Mouse (Mus musculus) forebrain, embryonic 16.5 days (tissue): Measurements from ENCODE around the gene En2. TPM values are rescaled to one million over a fixed set of nuclear protein-coding genes. Genes with fewer than 3 reads are reported as not detected.
A peak's percentile ranks its signal among the peaks of the same experiment; 100 is the strongest.

Source experiments
- ATAC-seq: fragments of 200-750 bp; cut with Nextera tagmentation; 2 replicates; pipeline ENCODE4 v1.8.0; 2017; ENCODE audit warnings: mild to moderate bottlenecking, moderate library complexity
- H3K27ac ChIP-seq: fragments of 300-500 bp; sonication (generic); 2 replicates; pipeline ENCODE4 v1.5.1; 2014; ENCODE audit warnings: low read length, control low read depth
- H3K27me3 ChIP-seq: fragments of 300-500 bp; sonication (generic); replicated peaks from 2 replicates; pipeline ENCODE4 v1.6.1; 2014; ENCODE audit warnings: low read length; ENCODE audit not compliant: control insufficient read depth, insufficient read depth
- H3K36me3 ChIP-seq: fragments of 300-500 bp; sonication (generic); 2 replicates; pipeline ENCODE4 v1.6.1; 2014; ENCODE audit not compliant: control insufficient read depth, insufficient read depth
- H3K4me1 ChIP-seq: fragments of 300-500 bp; sonication (generic); replicated peaks from 2 replicates; pipeline ENCODE4 v1.6.1; 2014; ENCODE audit warnings: low read length; ENCODE audit not compliant: control insufficient read depth, insufficient read depth
- H3K4me2 ChIP-seq: fragments of 300-500 bp; sonication (generic); 2 replicates; pipeline ENCODE4 v1.6.1; 2014; ENCODE audit warnings: mild to moderate bottlenecking, low read length, control low read depth
- H3K4me3 ChIP-seq: fragments of 300-500 bp; sonication (generic); replicated peaks from 2 replicates; pipeline ENCODE4 v1.5.1; 2014; ENCODE audit warnings: mild to moderate bottlenecking, low read length, control low read depth
- H3K9ac ChIP-seq: fragments of 300-500 bp; sonication (generic); replicated peaks from 2 replicates; pipeline ENCODE4 v1.6.1; 2014; ENCODE audit warnings: low read depth, low read length, control low read depth
- H3K9me3 ChIP-seq: fragments of 300-500 bp; sonication (generic); 2 replicates; pipeline ENCODE4 v1.6.1; 2016; ENCODE audit warnings: low read length; ENCODE audit not compliant: control insufficient read depth
- WGBS: fragments of 180-500 bp; shearing (Covaris S2); extraction: QIAGEN DNeasy Blood & Tissue Kit; methylation state at CpG from one replicate; pipeline ENCODE4 v1.1.7; 2014; 5-methylcytosine and 5-hydroxymethylcytosine counted together
- polyA plus RNA-seq: library from polyadenylated mRNA; unstranded; fragments of >200 nt; fragmentation: Nextera tagmentation; extraction: Ambion mirVana; gene quantifications from 2 replicates; pipeline ENCODE4 v1.2.1, GENCODE M21; 2015

The En2 gene
- polyA plus RNA-seq, 1 experiment from 2014 or later, result not detected

DNA sequence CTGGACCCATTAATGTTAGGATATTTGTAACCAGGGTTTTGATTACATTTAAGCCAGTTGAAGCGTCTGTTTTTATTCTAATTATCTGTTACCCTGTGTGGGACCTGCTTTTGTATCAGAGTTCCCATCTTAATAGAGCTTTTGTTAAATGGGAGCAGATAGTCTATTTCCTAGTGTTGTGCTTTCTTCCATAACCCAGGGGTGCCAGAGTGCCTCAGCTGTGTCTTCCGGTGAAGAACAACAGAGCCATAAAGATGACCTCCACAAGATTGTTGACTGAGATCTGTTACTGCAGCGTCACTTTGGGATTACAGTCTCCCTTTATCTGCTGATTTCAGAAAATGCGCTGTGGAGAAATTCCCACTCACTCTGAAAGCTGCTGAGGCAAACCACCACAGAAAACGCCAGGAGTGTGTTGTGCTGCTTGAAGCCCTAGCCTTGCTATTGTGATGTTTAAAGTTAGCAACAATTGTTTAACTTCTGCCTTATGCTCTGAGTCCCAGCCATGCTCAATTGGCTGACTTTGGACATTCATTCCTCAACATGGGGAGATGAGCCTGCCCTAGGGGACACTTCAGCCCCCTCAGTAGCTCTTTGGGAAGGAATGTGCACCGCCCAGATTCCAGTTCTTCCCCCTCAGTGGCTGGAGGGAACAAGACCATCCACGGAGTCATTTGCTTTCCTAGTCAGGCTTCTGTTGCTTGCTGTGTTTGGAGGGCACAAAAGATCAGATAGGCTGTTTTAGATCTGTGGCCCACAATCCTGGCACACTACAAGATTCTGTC is 33.8 kb downstream of the En2 start:
- Histone ChIP-seq H3K4me2 (no peak overlapping the region), H3K4me3 (no peak overlapping the region), H3K27me3 (peaks cover 25% of the 10 kb centered on the region), H3K4me1 (no peaks in the 10 kb centered on the region), H3K36me3 (no peaks in the 10 kb centered on the region), H3K9me3 (no peaks in the 10 kb centered on the region), H3K27ac (no peak overlapping the region), H3K9ac (no peak overlapping the region)
- ATAC-seq, result no peak
- 40% methylated on average over 7 of the region's 7 CpGs for WGBS

DNA sequence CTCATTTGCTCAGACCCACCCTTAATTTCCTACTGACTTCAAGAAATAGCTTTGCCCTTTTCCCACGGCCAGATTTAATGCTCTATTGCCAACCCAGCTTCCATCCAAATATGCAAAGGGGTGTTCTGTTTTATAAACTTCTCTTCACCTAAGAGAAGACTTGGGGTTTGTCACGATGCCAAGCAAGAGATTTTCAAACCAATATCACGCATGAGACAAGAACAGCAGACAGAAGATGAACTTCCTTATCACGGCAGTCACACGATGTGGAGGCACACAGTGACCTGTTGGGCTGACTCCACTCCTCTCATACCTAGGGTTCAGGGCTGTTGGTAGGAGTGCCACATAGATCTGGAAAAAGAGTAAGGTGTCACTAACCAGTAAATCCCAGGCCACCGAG is 37.6 kb downstream of the En2 start:
- Histone ChIP-seq H3K9ac (no peak overlapping the region), H3K4me1 (no peaks in the 10 kb centered on the region), H3K4me3 (no peak overlapping the region), H3K27ac (no peak overlapping the region), H3K27me3 (peaks cover 53% of the 10 kb centered on the region), H3K4me2 (no peak overlapping the region), H3K36me3 (no peaks in the 10 kb centered on the region), H3K9me3 (no peaks in the 10 kb centered on the region)
- WGBS, result 83% methylated on average over 6 of the region's 6 CpGs
- no peak for ATAC-seq

- Histone ChIP-seq H3K4me1 (peaks cover 2% of the 10 kb centered on the region), H3K9ac (no peak overlapping the region), H3K9me3 (no peaks in the 10 kb centered on the region), H3K27me3 (peaks cover 63% of the 10 kb centered on the region), H3K4me2 (no peak overlapping the region), H3K27ac (no peak overlapping the region), H3K36me3 (no peaks in the 10 kb centered on the region), H3K4me3 (no peak overlapping the region)
- 88% methylated on average over 2 of the region's 2 CpGs for WGBS
- ATAC-seq, result no peak
Measured at GRCm38 (mm10) chr5:28204678-28205077, 39.2 kb downstream of the En2 start.

- ATAC-seq, result no peak
- no peaks in the 10 kb centered on the region for H3K9me3 ChIP-seq
- no peak overlapping the region for H3K9ac ChIP-seq
- no peak overlapping the region for H3K4me2 ChIP-seq
- H3K27me3 ChIP-seq, result peaks cover 75% of the 10 kb centered on the region
- no peaks in the 10 kb centered on the region for H3K36me3 ChIP-seq
- no peak overlapping the region for H3K27ac ChIP-seq
- WGBS, result 64% methylated on average over 4 of the region's 4 CpGs
- H3K4me3 ChIP-seq, result no peak overlapping the region
- H3K4me1 ChIP-seq, result peaks cover 12% of the 10 kb centered on the region
Measured at GRCm38 (mm10) chr5:28206448-28206847, 41.0 kb downstream of the En2 start.

- 65% methylated on average over 4 of the region's 4 CpGs for WGBS
- Histone ChIP-seq H3K4me1 (peaks cover 17% of the 10 kb centered on the region), H3K9ac (no peak overlapping the region), H3K4me2 (no peak overlapping the region), H3K27me3 (peaks cover 79% of the 10 kb centered on the region), H3K9me3 (no peaks in the 10 kb centered on the region), H3K27ac (no peak overlapping the region), H3K4me3 (no peak overlapping the region), H3K36me3 (no peaks in the 10 kb centered on the region)
- ATAC-seq, result no peak
Measured at GRCm38 (mm10) chr5:28207043-28207442, 41.5 kb downstream of the En2 start.

- no peak overlapping the region for H3K4me2 ChIP-seq
Measured at GRCm38 (mm10) chr5:28208726-28209520, 43.4 kb downstream of the En2 start.

DNA sequence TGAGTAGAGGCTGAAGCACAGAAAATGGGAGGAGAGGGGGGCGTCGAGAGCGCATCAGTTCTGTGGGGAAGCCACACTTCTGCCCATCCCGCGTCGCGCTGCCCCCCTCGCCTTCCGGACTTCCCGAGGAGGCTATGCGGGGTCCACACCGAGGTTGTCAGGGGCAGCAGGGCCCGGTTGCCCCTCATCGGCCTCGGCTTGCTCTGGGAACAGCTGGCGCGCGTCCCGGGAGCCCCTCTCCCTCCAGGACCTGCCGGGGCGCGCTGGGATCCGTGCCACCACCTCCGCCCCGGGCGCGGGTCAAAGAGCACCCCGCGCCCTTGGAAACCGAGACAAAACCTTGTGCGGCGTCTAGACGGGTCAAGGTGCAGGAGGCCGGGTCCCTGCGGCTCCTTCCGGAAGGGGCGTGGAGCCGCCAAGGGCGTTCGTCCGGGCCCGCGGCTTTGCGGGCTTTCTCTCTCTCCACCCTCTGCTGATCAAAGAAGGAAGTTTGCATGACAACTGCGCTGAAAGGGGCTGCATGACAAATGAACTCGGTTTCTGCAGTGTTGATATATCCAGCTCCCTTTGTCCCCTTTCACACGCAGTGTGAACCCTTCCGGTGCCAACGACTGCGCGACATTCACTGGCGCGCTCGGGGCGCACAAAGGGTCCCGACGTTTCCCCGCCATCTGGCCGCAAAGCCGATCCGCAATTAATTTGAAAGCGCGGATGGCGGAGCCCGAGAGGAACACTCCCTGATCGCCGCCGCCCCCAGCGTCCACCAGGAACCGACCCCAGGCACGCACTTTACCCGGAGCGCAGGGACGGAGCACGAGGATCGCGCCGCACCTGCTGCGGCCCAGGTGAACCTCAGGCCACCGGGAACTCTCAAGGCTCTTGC is 44.3 kb downstream of the En2 start:
- Histone ChIP-seq H3K9ac (peak overlapping the region; percentile 2; the same call in 1 of the 2 replicates), H3K4me3 (peak overlapping the region; percentile 37), H3K9me3 (no peaks in the 10 kb centered on the region), H3K27ac (no peak overlapping the region), H3K27me3 (peaks cover 76% of the 10 kb centered on the region), H3K4me2 (peak overlapping the region; percentile 54), H3K36me3 (no peaks in the 10 kb centered on the region), H3K4me1 (peaks cover 17% of the 10 kb centered on the region)
- ATAC-seq, result peak; percentile 74
- WGBS, result under 1% methylated on average over 79 of the region's 80 CpGs

More at GRCm38 (mm10) chr5:28208726-28209520, 43.4 kb downstream of the En2 start:
- no peak overlapping the region for H3K4me3 ChIP-seq
- WGBS, result 10% methylated on average over 20 of the region's 20 CpGs
- peaks cover 17% of the 10 kb centered on the region for H3K4me1 ChIP-seq
- peaks cover 76% of the 10 kb centered on the region for H3K27me3 ChIP-seq
- no peak overlapping the region for H3K27ac ChIP-seq
- H3K36me3 ChIP-seq, result no peaks in the 10 kb centered on the region
- H3K9me3 ChIP-seq, result no peaks in the 10 kb centered on the region
- ATAC-seq, result no peak
- H3K9ac ChIP-seq, result no peak overlapping the region

DNA sequence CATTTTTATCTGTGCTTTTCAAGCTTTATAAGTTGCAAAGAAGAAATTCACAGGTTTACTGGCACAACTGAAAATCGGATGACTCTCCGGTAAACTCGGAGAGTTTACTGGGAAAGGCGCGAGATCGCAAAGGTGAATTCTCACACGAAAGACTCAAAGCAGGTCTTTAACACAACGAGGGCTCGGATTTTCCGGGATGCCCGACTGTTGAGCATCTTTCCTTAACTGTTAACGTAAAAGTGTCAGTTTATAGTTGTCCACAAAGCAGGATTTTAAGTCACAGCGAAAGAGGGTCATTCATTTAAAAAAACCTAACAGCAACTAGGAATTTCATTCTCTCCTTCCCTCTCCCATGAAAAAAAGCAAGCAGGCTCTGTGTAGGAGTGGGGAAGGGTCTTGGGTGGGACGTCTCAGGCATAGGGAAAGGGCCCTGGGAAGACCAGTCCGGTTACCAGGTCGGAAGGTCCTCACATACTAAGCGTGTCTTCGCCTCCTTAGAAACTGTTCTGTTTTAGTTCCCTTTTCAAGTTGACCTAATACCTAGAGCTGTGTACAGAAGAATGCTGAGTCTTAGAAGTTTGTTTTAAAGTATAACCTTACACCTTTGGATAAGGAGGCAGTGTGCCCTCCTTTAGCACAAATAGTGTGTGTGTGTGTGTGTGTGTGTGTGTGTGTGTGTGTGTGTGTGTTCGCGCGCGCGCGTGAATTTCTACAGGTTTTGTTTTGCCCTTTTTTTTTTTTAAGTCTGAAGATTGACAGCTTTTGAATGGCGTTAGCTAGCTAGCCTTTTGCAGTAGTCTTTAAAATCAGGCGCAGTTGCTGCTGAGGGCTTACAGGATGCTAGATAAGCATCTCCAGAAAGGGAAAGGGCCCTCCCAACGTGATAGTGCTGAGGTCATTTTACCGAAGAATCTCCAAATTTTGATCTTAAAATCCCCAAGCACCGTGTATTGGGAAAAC is 45.4 kb downstream of the En2 start:
- no peak overlapping the region for H3K27ac ChIP-seq
- WGBS, result 1% methylated on average over 29 of the region's 29 CpGs
- H3K9me3 ChIP-seq, result no peaks in the 10 kb centered on the region
- peaks cover 73% of the 10 kb centered on the region for H3K27me3 ChIP-seq
- H3K9ac ChIP-seq, result no peak overlapping the region
- H3K4me2 ChIP-seq, result no peak overlapping the region
- peaks cover 17% of the 10 kb centered on the region for H3K4me1 ChIP-seq
- no peaks in the 10 kb centered on the region for H3K36me3 ChIP-seq
- ATAC-seq, result no peak
- no peak overlapping the region; the same call in 1 of the 2 replicates for H3K4me3 ChIP-seq
